Mouse (Mus musculus): ENCODE results near the gene Clrn1. TPM values are rescaled to one million over a fixed set of nuclear protein-coding genes. Genes with fewer than 3 reads are reported as not detected.

Clrn1 gene
- polyA plus RNA-seq, 1 experiment, result not detected

DNA sequence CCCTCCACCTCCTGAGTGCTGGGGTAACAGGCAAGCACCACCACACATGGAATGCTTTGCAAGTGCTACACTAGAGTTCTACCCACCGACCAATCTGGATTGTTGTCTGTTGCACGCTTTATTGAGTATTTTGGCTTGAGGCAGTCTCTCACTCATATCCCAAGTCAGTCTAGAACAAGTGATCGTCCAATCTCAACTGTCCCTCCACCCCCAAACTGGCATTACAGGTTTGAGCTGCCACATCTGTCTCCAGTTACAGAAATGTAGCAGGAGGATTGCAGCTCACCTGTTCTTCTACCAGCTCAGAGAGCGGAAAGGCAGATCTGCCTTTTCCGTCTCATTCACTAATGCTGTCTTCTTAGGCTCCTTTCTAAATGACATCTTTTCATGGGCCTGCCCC, 10.0 kb upstream of the Clrn1 start:
- Histone ChIP-seq H3K27me3 (ENCODE audit: control insufficient read depth, insufficient read depth, low read length) (no peaks in the 10 kb centered on the region), H3K36me3 (ENCODE audit: control insufficient read depth, insufficient read depth, low read length) (no peaks in the 10 kb centered on the region), H3K4me1 (ENCODE audit: control insufficient read depth, insufficient read depth, low read length) (no peaks in the 10 kb centered on the region), H3K27ac (ENCODE audit: control insufficient read depth, insufficient read depth, low read depth, low read length) (no peak overlapping the region), H3K4me3 (ENCODE audit: control insufficient read depth, low read depth, low read length) (no peak overlapping the region)
- TF ChIP-seq CTCF (IDR thresholded peaks at IDR 0.05; ENCODE audit: control insufficient read depth, insufficient read depth, insufficient replicate concordance, low read depth, low read length) (no peak), POLR2A (IDR thresholded peaks at IDR 0.05; ENCODE audit: control insufficient read depth, low read depth, low read length) (no peak)

GRCm38 (mm10) chr3:58894529-58894928, 9.4 kb upstream of the Clrn1 start:
- Histone ChIP-seq H3K4me1 (ENCODE audit: control insufficient read depth, insufficient read depth, low read length) (no peaks in the 10 kb centered on the region), H3K4me3 (ENCODE audit: control insufficient read depth, low read depth, low read length) (no peak overlapping the region), H3K27me3 (ENCODE audit: control insufficient read depth, insufficient read depth, low read length) (no peaks in the 10 kb centered on the region), H3K36me3 (ENCODE audit: control insufficient read depth, insufficient read depth, low read length) (no peaks in the 10 kb centered on the region), H3K27ac (ENCODE audit: control insufficient read depth, insufficient read depth, low read depth, low read length) (no peak overlapping the region)
- TF ChIP-seq POLR2A (IDR thresholded peaks at IDR 0.05; ENCODE audit: control insufficient read depth, low read depth, low read length) (no peak), CTCF (IDR thresholded peaks at IDR 0.05; ENCODE audit: control insufficient read depth, insufficient read depth, insufficient replicate concordance, low read depth, low read length) (no peak)

GRCm38 (mm10) chr3:58889670-58890069, 4.5 kb upstream of the Clrn1 start:
- Histone ChIP-seq H3K27me3 (ENCODE audit: control insufficient read depth, insufficient read depth, low read length) (no peaks in the 10 kb centered on the region), H3K4me3 (ENCODE audit: control insufficient read depth, low read depth, low read length) (no peak overlapping the region), H3K4me1 (ENCODE audit: control insufficient read depth, insufficient read depth, low read length) (peaks cover 3% of the 10 kb centered on the region; the same call in 1 of the 2 replicates), H3K36me3 (ENCODE audit: control insufficient read depth, insufficient read depth, low read length) (no peaks in the 10 kb centered on the region), H3K27ac (ENCODE audit: control insufficient read depth, insufficient read depth, low read depth, low read length) (no peak overlapping the region)
- TF ChIP-seq CTCF (IDR thresholded peaks at IDR 0.05; ENCODE audit: control insufficient read depth, insufficient read depth, insufficient replicate concordance, low read depth, low read length), result no peak
- no peak for TF ChIP-seq POLR2A (IDR thresholded peaks at IDR 0.05; ENCODE audit: control insufficient read depth, low read depth, low read length)

DNA sequence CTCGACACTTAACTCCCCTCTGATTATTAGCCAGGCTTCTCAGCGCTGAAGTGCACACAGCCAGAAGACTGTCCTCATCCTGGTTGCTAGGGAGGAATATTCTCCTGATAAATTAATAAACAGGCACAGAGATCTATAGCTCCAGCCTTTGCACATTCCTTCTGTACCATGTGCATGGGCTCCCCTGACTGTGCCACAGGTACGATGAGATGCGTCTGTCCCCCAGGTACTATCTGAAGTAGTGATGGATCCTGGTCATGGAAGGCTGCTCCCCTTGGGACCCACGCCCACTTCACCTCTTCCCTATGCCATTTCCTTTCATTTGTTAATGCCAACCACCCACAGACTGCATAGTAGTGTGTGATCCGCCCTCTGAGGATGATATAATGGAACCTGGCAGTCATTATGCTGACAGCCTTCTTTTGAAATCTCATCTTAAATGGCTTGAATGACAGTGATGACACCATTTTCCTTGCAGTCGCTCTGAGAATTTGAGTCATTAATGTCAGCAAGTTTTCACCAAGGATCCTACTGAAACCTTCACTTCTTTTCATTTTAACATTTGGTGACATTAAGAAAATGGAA, 3.1 kb upstream of the Clrn1 start:
- TF ChIP-seq POLR2A (IDR thresholded peaks at IDR 0.05; ENCODE audit: control insufficient read depth, low read depth, low read length) (no peak), CTCF (IDR thresholded peaks at IDR 0.05; ENCODE audit: control insufficient read depth, insufficient read depth, insufficient replicate concordance, low read depth, low read length) (no peak)
- no peaks in the 10 kb centered on the region for H3K36me3 ChIP-seq (ENCODE audit: control insufficient read depth, insufficient read depth, low read length)
- H3K4me3 ChIP-seq (ENCODE audit: control insufficient read depth, low read depth, low read length), result no peak overlapping the region
- no peaks in the 10 kb centered on the region for H3K27me3 ChIP-seq (ENCODE audit: control insufficient read depth, insufficient read depth, low read length)
- no peak overlapping the region for H3K27ac ChIP-seq (ENCODE audit: control insufficient read depth, insufficient read depth, low read depth, low read length)
- H3K4me1 ChIP-seq (ENCODE audit: control insufficient read depth, insufficient read depth, low read length), result peaks cover 4% of the 10 kb centered on the region; the same call in 1 of the 2 replicates

DNA sequence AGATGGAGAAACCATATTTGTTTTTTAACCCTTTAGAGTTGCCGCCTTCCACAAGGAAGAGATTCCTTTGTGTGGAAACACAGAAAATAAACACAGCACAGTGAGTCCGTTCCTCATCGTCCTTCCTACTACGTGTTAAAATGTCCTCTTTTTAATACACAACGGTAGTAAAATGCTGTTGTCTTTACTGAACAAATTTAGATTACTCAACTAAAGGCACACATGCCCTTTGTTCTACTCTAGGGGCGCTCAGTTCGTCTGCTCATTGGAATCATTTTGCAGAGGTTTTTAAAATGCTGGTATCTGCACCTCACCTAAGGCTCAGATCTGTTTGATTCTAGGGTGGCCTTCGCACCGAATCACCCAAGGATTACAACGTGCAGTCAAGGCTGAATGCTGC, 2.6 kb upstream of the Clrn1 start:
- peaks cover 4% of the 10 kb centered on the region; the same call in 1 of the 2 replicates for H3K4me1 ChIP-seq (ENCODE audit: control insufficient read depth, insufficient read depth, low read length)
- H3K27ac ChIP-seq (ENCODE audit: control insufficient read depth, insufficient read depth, low read depth, low read length), result no peak overlapping the region
- no peak for TF ChIP-seq POLR2A (IDR thresholded peaks at IDR 0.05; ENCODE audit: control insufficient read depth, low read depth, low read length)
- TF ChIP-seq CTCF (IDR thresholded peaks at IDR 0.05; ENCODE audit: control insufficient read depth, insufficient read depth, insufficient replicate concordance, low read depth, low read length), result no peak
- no peaks in the 10 kb centered on the region for H3K27me3 ChIP-seq (ENCODE audit: control insufficient read depth, insufficient read depth, low read length)
- no peak overlapping the region for H3K4me3 ChIP-seq (ENCODE audit: control insufficient read depth, low read depth, low read length)
- H3K36me3 ChIP-seq (ENCODE audit: control insufficient read depth, insufficient read depth, low read length), result no peaks in the 10 kb centered on the region

DNA sequence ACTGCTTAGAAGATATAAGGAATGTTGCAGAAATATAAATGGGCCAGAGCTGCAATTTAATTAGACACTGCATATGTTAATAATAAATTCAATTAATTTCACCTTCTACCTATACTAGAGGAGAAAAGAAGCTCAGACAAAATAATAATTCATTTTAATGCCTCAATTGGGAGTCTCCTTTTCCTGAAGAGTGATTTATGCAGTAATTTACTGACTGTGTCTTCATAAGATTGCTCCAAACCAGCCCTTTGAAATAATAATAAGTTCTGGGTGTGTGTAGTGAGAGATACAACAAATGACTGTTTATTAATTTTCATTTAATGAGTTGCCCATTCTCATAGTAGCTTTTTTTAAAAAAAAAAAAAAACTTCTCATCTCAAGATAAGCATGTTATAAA, 1.6 kb downstream of the Clrn1 start:
- H3K27me3 ChIP-seq (ENCODE audit: control insufficient read depth, insufficient read depth, low read length), result no peaks in the 10 kb centered on the region
- TF ChIP-seq CTCF (IDR thresholded peaks at IDR 0.05; ENCODE audit: control insufficient read depth, insufficient read depth, insufficient replicate concordance, low read depth, low read length) (no peak), POLR2A (IDR thresholded peaks at IDR 0.05; ENCODE audit: control insufficient read depth, low read depth, low read length) (no peak)
- H3K27ac ChIP-seq (ENCODE audit: control insufficient read depth, insufficient read depth, low read depth, low read length), result no peak overlapping the region
- peaks cover 4% of the 10 kb centered on the region; the same call in 1 of the 2 replicates for H3K4me1 ChIP-seq (ENCODE audit: control insufficient read depth, insufficient read depth, low read length)
- no peaks in the 10 kb centered on the region for H3K36me3 ChIP-seq (ENCODE audit: control insufficient read depth, insufficient read depth, low read length)
- H3K4me3 ChIP-seq (ENCODE audit: control insufficient read depth, low read depth, low read length), result no peak overlapping the region

- H3K4me1 ChIP-seq (ENCODE audit: control insufficient read depth, insufficient read depth, low read length), result peaks cover 4% of the 10 kb centered on the region; the same call in 1 of the 2 replicates
- H3K4me3 ChIP-seq (ENCODE audit: control insufficient read depth, low read depth, low read length), result no peak overlapping the region
- H3K27ac ChIP-seq (ENCODE audit: control insufficient read depth, insufficient read depth, low read depth, low read length), result no peak overlapping the region
Observed at GRCm38 (mm10) chr3:58882878-58883510, 2.1 kb downstream of the Clrn1 start.

More at GRCm38 (mm10) chr3:58882878-58883510, 2.1 kb downstream of the Clrn1 start:
- H3K36me3 ChIP-seq (ENCODE audit: control insufficient read depth, insufficient read depth, low read length), result no peaks in the 10 kb centered on the region
- H3K27me3 ChIP-seq (ENCODE audit: control insufficient read depth, insufficient read depth, low read length), result no peaks in the 10 kb centered on the region
- no peak for TF ChIP-seq CTCF (IDR thresholded peaks at IDR 0.05; ENCODE audit: control insufficient read depth, insufficient read depth, insufficient replicate concordance, low read depth, low read length)
- TF ChIP-seq POLR2A (IDR thresholded peaks at IDR 0.05; ENCODE audit: control insufficient read depth, low read depth, low read length), result no peak

All from testis, adult 2 months (tissue).